Mouse (Mus musculus): ENCODE data around the gene Orm3. TPM values are rescaled to one million over a fixed set of nuclear protein-coding genes. Genes with fewer than 3 reads are reported as not detected.
A peak's percentile ranks its signal among the peaks of the same experiment; 100 is the strongest.

The Orm3 gene
- polyA plus RNA-seq, 1 experiment from 2014 or later = not detected

GRCm38 (mm10) chr4:63402056-63402455 lies 46.1 kb downstream of the Orm3 start:
- peaks cover 43% of the 10 kb centered on the region for H3K79me2 ChIP-seq (ENCODE audit: inconsistent target)
- WGBS (ENCODE audit: missing documents) = no CpG with 5 or more reads among the region's 10 CpGs
- peak overlapping the region; percentile 98 for H3K27ac ChIP-seq
- H3K36me3 ChIP-seq (ENCODE audit: inconsistent target) = peaks cover 7% of the 10 kb centered on the region; the same call in 1 of the 2 replicates
- peak overlapping the region; percentile 81 for H3K4me3 ChIP-seq (ENCODE audit: inconsistent target)

GRCm38 (mm10) chr4:63402558-63402957 lies 46.6 kb downstream of the Orm3 start:
- Histone ChIP-seq H3K4me3 (ENCODE audit: inconsistent target) (peak overlapping the region; percentile 81), H3K36me3 (ENCODE audit: inconsistent target) (peaks cover 3% of the 10 kb centered on the region; the same call in 1 of the 2 replicates), H3K79me2 (ENCODE audit: inconsistent target) (peaks cover 38% of the 10 kb centered on the region), H3K27ac (peak overlapping the region; percentile 98)
- 0% methylated on average over 6 of the region's 6 CpGs for WGBS (ENCODE audit: missing documents)

- no peaks in the 10 kb centered on the region for H3K36me3 ChIP-seq (ENCODE audit: inconsistent target)
- peak within 1 kb of the TSS; percentile 81 for H3K4me3 ChIP-seq (ENCODE audit: inconsistent target)
- peaks cover 38% of the 10 kb centered on the region for H3K79me2 ChIP-seq (ENCODE audit: inconsistent target)
- peak within 1 kb of the TSS; percentile 98 for H3K27ac ChIP-seq
- WGBS (ENCODE audit: missing documents) = 3% methylated on average over 17 of the region's 17 CpGs
Measured at GRCm38 (mm10) chr4:63403040-63403959, 47.3 kb downstream of the Orm3 start, which contains the start of gene Akna. Akna (minus strand) TSS chr4:63403354.

GRCm38 (mm10) chr4:63404205-63404604 lies 48.2 kb downstream of the Orm3 start:
- 34% methylated on average over 7 of the region's 7 CpGs for WGBS (ENCODE audit: missing documents)
- no peaks in the 10 kb centered on the region for H3K36me3 ChIP-seq (ENCODE audit: inconsistent target)
- H3K4me3 ChIP-seq (ENCODE audit: inconsistent target) = no peak overlapping the region
- H3K79me2 ChIP-seq (ENCODE audit: inconsistent target) = peaks cover 34% of the 10 kb centered on the region
- peak overlapping the region; percentile 98 for H3K27ac ChIP-seq

- 65% methylated on average over 7 of the region's 7 CpGs for WGBS (ENCODE audit: missing documents)
- Histone ChIP-seq H3K27ac (0 out of 2 replicates have a peak overlapping the region, but pooled peaks have one; percentile 98), H3K79me2 (ENCODE audit: inconsistent target) (peaks cover 32% of the 10 kb centered on the region), H3K36me3 (ENCODE audit: inconsistent target) (no peaks in the 10 kb centered on the region), H3K4me3 (ENCODE audit: inconsistent target) (no peak overlapping the region)
Measured at GRCm38 (mm10) chr4:63405051-63405450, 49.1 kb downstream of the Orm3 start.

GRCm38 (mm10) chr4:63405683-63406082 lies 49.7 kb downstream of the Orm3 start:
- Histone ChIP-seq H3K4me3 (ENCODE audit: inconsistent target) (no peak overlapping the region), H3K79me2 (ENCODE audit: inconsistent target) (peaks cover 25% of the 10 kb centered on the region), H3K27ac (no peak overlapping the region), H3K36me3 (ENCODE audit: inconsistent target) (no peaks in the 10 kb centered on the region)
- WGBS (ENCODE audit: missing documents) = 73% methylated on average over 4 of the region's 4 CpGs

GRCm38 (mm10) chr4:63408247-63408646 lies 52.3 kb downstream of the Orm3 start:
- H3K36me3 ChIP-seq (ENCODE audit: inconsistent target) = no peaks in the 10 kb centered on the region
- WGBS (ENCODE audit: missing documents) = 87% methylated on average over 7 of the region's 7 CpGs
- peak overlapping the region; percentile 78 for H3K27ac ChIP-seq
- no peak overlapping the region; the same call in 1 of the 2 replicates for H3K4me3 ChIP-seq (ENCODE audit: inconsistent target)
- peaks cover 10% of the 10 kb centered on the region; the same call in 1 of the 2 replicates for H3K79me2 ChIP-seq (ENCODE audit: inconsistent target)

GRCm38 (mm10) chr4:63408649-63409048 lies 52.7 kb downstream of the Orm3 start:
- peak overlapping the region; percentile 78 for H3K27ac ChIP-seq
- no peaks in the 10 kb centered on the region for H3K36me3 ChIP-seq (ENCODE audit: inconsistent target)
- WGBS (ENCODE audit: missing documents) = 14% methylated on average over 8 of the region's 8 CpGs
- H3K79me2 ChIP-seq (ENCODE audit: inconsistent target) = peaks cover 10% of the 10 kb centered on the region; the same call in 1 of the 2 replicates
- peak overlapping the region; percentile 41; the same call in 1 of the 2 replicates for H3K4me3 ChIP-seq (ENCODE audit: inconsistent target)

Other genes starting within 250 kb of the Orm3 start
- gene Ambp, start 201.4 kb upstream of the Orm3 start, polyA plus RNA-seq (2018) = not detected in 3 replicates
- gene Kif12, start 184.0 kb upstream of the Orm3 start, polyA plus RNA-seq (2018) = not detected in 3 replicates
- 0.04 TPM in 1 of 3 replicates, not detected in the others for gene Col27a1, start 142.2 kb upstream of the Orm3 start, polyA plus RNA-seq (2018)
- gene Orm1, start 11.6 kb upstream of the Orm3 start, polyA plus RNA-seq (2018) = 0.36 to 0.41 TPM in 2 of 3 replicates, not detected in the other
- not detected in 3 replicates for gene Orm2, start 6.3 kb downstream of the Orm3 start, polyA plus RNA-seq (2018)
- 14.8 to 23.1 TPM (median 20.8 TPM) in 3 replicates for gene Akna, start 47.2 kb downstream of the Orm3 start, polyA plus RNA-seq (2018)
- gene Whrn, start 139.8 kb downstream of the Orm3 start, polyA plus RNA-seq (2018) = 0.07 to 0.50 TPM (median 0.48 TPM) in 3 replicates
- gene Atp6v1g1, start 188.6 kb downstream of the Orm3 start, polyA plus RNA-seq (2018) = 355 to 475 TPM (median 452 TPM) in 3 replicates
- 19.7 to 29.5 TPM (median 23.1 TPM) in 3 replicates for gene Tmem268, start 202.6 kb downstream of the Orm3 start, polyA plus RNA-seq (2018)
- not detected in 3 replicates for gene Gm11213, start 249.1 kb downstream of the Orm3 start, polyA plus RNA-seq (2018)